Mouse (Mus musculus) CH12.LX (cell line): ENCODE measurements around the gene Cnbp.

ENCODE experiments used
- CHD2 ChIP-seq: IDR thresholded peaks from 2 replicates; pipeline ENCODE4 v1.6.1; 2011; ENCODE audit warnings: low read length, improper control_type of control experiment
- CTCF ChIP-seq, 2 experiments: IDR thresholded peaks in 1 of 2; conservative IDR thresholded peaks in 1 of 2; 2 replicates each; pipeline ENCODE4 v1.5.1; 2011 to 2012; ENCODE audit warnings: low read depth in 2 of 2, low read length in 2 of 2, improper control_type of control experiment in 1 of 2, inconsistent platforms in 1 of 2, mild to moderate bottlenecking in 1 of 2, moderate library complexity in 1 of 2
- E2F4 ChIP-seq: IDR thresholded peaks from 2 replicates; pipeline ENCODE4 v1.6.1; 2011; ENCODE audit warnings: low read depth, low read length, improper control_type of control experiment; ENCODE audit not compliant: insufficient replicate concordance
- ELF1 ChIP-seq: IDR thresholded peaks from 2 replicates; pipeline ENCODE4 v1.6.1; 2014; ENCODE audit warnings: low read depth, mild to moderate bottlenecking, inconsistent platforms, low read length, improper control_type of control experiment
- EP300 ChIP-seq: IDR thresholded peaks from 2 replicates; pipeline ENCODE4 v1.6.1; 2011; ENCODE audit warnings: low read length, improper control_type of control experiment
- IRF4 ChIP-seq: IDR thresholded peaks from 2 replicates; pipeline ENCODE4 v1.6.1; 2014; ENCODE audit warnings: low read depth, mild to moderate bottlenecking, inconsistent platforms, low read length, improper control_type of control experiment
- KAT2A ChIP-seq: IDR thresholded peaks from 2 replicates; pipeline ENCODE4 v1.6.1; 2012; ENCODE audit warnings: low read length, improper control_type of control experiment, inconsistent platforms; ENCODE audit not compliant: insufficient replicate concordance
- MAFK ChIP-seq: IDR thresholded peaks from 2 replicates; pipeline ENCODE4 v1.6.1; 2011; ENCODE audit warnings: low read length, improper control_type of control experiment; ENCODE audit not compliant: insufficient replicate concordance
- MYC ChIP-seq: IDR thresholded peaks from 2 replicates; pipeline ENCODE4 v1.6.1; 2011; ENCODE audit warnings: low read depth, mild to moderate bottlenecking, improper control_type of control experiment, low read length
- PAX5 ChIP-seq: IDR thresholded peaks from 2 replicates; pipeline ENCODE4 v1.6.1; 2012; ENCODE audit warnings: low read length, inconsistent platforms, mixed read lengths
- POLR2A ChIP-seq: IDR thresholded peaks from 2 replicates; pipeline ENCODE4 v1.6.1; 2011; ENCODE audit warnings: low read depth, mild to moderate bottlenecking, improper control_type of control experiment, low read length
- POLR2AphosphoS2 ChIP-seq: IDR thresholded peaks from 2 replicates; pipeline ENCODE4 v1.6.1; 2011; ENCODE audit warnings: low read depth, low read length, improper control_type of control experiment
- TCF12 ChIP-seq: IDR thresholded peaks from 2 replicates; pipeline ENCODE4 v1.6.1; 2014; ENCODE audit warnings: low read depth, mild to moderate bottlenecking, inconsistent platforms, low read length, improper control_type of control experiment
- ZNF384 ChIP-seq: IDR thresholded peaks from 2 replicates; pipeline ENCODE4 v1.6.1; 2012; ENCODE audit warnings: low read depth, low read length, improper control_type of control experiment, inconsistent platforms

DNA sequence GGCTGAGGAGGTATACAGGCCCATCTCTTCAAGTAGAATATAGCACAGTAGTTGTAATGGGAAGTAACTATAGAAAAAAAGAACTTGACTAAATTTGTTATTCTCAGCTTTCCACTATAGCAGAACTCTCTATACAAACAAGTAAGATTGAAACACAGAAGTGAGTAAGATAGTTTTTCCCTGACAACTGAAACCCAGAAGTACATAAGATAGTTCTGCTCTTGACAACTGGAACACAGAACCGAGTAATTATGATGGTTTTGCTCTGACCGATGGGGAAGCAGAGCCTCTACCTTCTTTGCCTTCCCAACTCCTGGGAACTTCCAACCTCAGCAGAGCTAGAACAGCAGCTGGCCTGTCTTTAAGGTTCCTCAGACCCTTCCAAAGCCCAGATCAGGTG lies 41.8 kb downstream of the Cnbp start:
- TF ChIP-seq PAX5 = no peak
- peak; percentile 60; the same call in 1 of the 2 replicates for TF ChIP-seq CHD2
- peak; percentile 94 for TF ChIP-seq EP300
- peak; percentile 96 for TF ChIP-seq IRF4
- no peak for TF ChIP-seq KAT2A
- no peak for TF ChIP-seq POLR2AphosphoS2
- no peak for TF ChIP-seq ELF1
- TF ChIP-seq CTCF (conservative IDR thresholded peaks at IDR 0.05 in 1 of 2, IDR thresholded peaks at IDR 0.05 in 1 of 2; ENCODE audit: low read depth in 2 of 2, low read length in 2 of 2) = no peak
- TF ChIP-seq MAFK = no peak
- TF ChIP-seq POLR2A = no peak
- TF ChIP-seq MYC = 0 out of 2 replicates have a peak, but pooled peaks have one; percentile 9
- TF ChIP-seq E2F4 = 0 out of 2 replicates have a peak, but pooled peaks have one; percentile 50
- TF ChIP-seq TCF12 = peak; percentile 42; the same call in 1 of the 2 replicates
- peak; percentile 80 for TF ChIP-seq ZNF384
